Comparison of ENCODE assay signal across 24 mouse cellular contexts in genomic region chr11:79110446-79110845, GRCm38 (mm10). TPM values are rescaled to one million over a fixed set of nuclear protein-coding genes. Genes with fewer than 3 reads are reported as not detected.
DNase-seq lines count a peak whose midpoint lies in the region; ATAC-seq and TF ChIP-seq lines count a peak whose summit lies in the region.
"Had no signal": no experiment of that assay in that cellular context is flagged by ENCODE, and none has a peak within 500 bp of the region (broad histone marks: within the 10 kb centered on the region; RNA-seq: fewer than 3 reads in every experiment).

No protein-coding gene starts in this region.

- H3K9ac ChIP-seq in heart, embryonic 14.5 days (ENCODE audit: low read length) = 0 out of 2 replicates have a peak overlapping the region, but pooled peaks have one; percentile 22
- H3K9ac ChIP-seq in lung, embryonic 14.5 days = no peak overlapping the region
- H3K9ac ChIP-seq: forebrain, embryonic 13.5 days; hindbrain, embryonic 12.5 days; intestine, embryonic 15.5 days; liver, embryonic 15.5 days had no signal

- H3K4me1 ChIP-seq in heart, embryonic 14.5 days (ENCODE audit: control insufficient read depth in 2 of 2, insufficient read depth in 2 of 2, low read length in 2 of 2) = peaks cover 24 to 38% of the 10 kb centered on the region in 2 experiments
- 0 out of 2 replicates have a peak, but pooled peaks cover 6% of the 10 kb centered on the region for H3K4me1 ChIP-seq in lung, embryonic 14.5 days (ENCODE audit: insufficient read depth)

- DNase-seq in heart, postnatal 14 days = no peak
- DNase-seq in lung, embryonic 14.5 days = no peak
- DNase-seq in lung, postnatal 14 days = no peak
- DNase-seq in 3T3-L1 (ENCODE audit: low read depth, low spot score) (peak; percentile 23), adipocyte (ENCODE audit: low spot score) (peak; percentile 66)
- DNase-seq in frontal cortex, postnatal 25 days (ENCODE audit: low spot score in 2 of 2) = no peak
- DNase-seq: adrenal gland, adult 8-10 months; B cell, adult 2 months; cerebellum, adult 9-10 months; cerebellum, postnatal 36 days; gastrocnemius, postnatal 36 days; heart, adult 2 months; kidney, adult 2 months; kidney, postnatal 4 days; lung, postnatal 4 days; midbrain, embryonic 14.5 days; thymus, postnatal 4 days had no signal

- H3K9me3 ChIP-seq in heart, embryonic 14.5 days (ENCODE audit: control insufficient read depth, low read length) = no peaks in the 10 kb centered on the region
- H3K9me3 ChIP-seq in lung, embryonic 14.5 days (ENCODE audit: low read depth, low read length) = no peaks in the 10 kb centered on the region
- H3K9me3 ChIP-seq: forebrain, embryonic 13.5 days; hindbrain, embryonic 12.5 days; intestine, embryonic 15.5 days; liver, embryonic 15.5 days had no signal

- ATAC-seq in heart, embryonic 14.5 days (ENCODE audit: insufficient number of reproducible peaks, insufficient read depth, low FRiP score, low read depth) = no peak
- no peak for ATAC-seq in lung, embryonic 14.5 days (ENCODE audit: insufficient read depth)
- ATAC-seq: activated CD4-positive, CD25-positive, alpha-beta regulatory T cell, adult 4 months; forebrain, embryonic 13.5 days; hindbrain, postnatal 0 days; intestine, embryonic 15.5 days had no signal

- H3K27ac ChIP-seq in heart, embryonic 14.5 days (replicated peaks in 1 of 2; ENCODE audit: control insufficient read depth in 1 of 2, insufficient read depth in 1 of 2, low read depth in 2 of 2, low read length in 2 of 2) = no peak overlapping the region
- 0 out of 2 replicates have a peak overlapping the region, but pooled peaks have one; percentile 31 for H3K27ac ChIP-seq in lung, embryonic 14.5 days (ENCODE audit: low read depth)
- H3K27ac ChIP-seq: forebrain, embryonic 13.5 days; heart, adult 2 months; hindbrain, embryonic 12.5 days; hindbrain, postnatal 0 days; intestine, embryonic 15.5 days; liver, embryonic 15.5 days had no signal

- 74% methylated on average over 4 of the region's 4 CpGs for WGBS in heart, embryonic 14.5 days
- 47% methylated on average over 4 of the region's 4 CpGs for WGBS in lung, embryonic 14.5 days

- intact Hi-C loops in heart, postnatal 14 days (cut with DNase I) = no loop called here

- no peak overlapping the region for H3K4me2 ChIP-seq in heart, embryonic 14.5 days (ENCODE audit: low read length)
- H3K4me2 ChIP-seq in lung, embryonic 14.5 days = no peak overlapping the region
- H3K4me2 ChIP-seq: forebrain, embryonic 13.5 days; hindbrain, embryonic 12.5 days; intestine, embryonic 15.5 days; liver, embryonic 15.5 days had no signal

- no peaks in the 10 kb centered on the region for H3K27me3 ChIP-seq in heart, embryonic 14.5 days (ENCODE audit: control insufficient read depth, insufficient read depth, low read length)
- H3K27me3 ChIP-seq in lung, embryonic 14.5 days (ENCODE audit: insufficient read depth, low read length) = no peaks in the 10 kb centered on the region
- H3K27me3 ChIP-seq: forebrain, embryonic 13.5 days; hindbrain, embryonic 12.5 days; intestine, embryonic 15.5 days; liver, embryonic 15.5 days had no signal

- no peaks in the 10 kb centered on the region for H3K36me3 ChIP-seq in heart, embryonic 14.5 days (ENCODE audit: control insufficient read depth, insufficient read depth, low read length)
- H3K36me3 ChIP-seq in lung, embryonic 14.5 days (ENCODE audit: insufficient read depth) = no peaks in the 10 kb centered on the region
- H3K36me3 ChIP-seq: hindbrain, embryonic 12.5 days; intestine, embryonic 15.5 days; liver, embryonic 15.5 days had no signal

- no peak overlapping the region for H3K4me3 ChIP-seq in heart, embryonic 14.5 days (ENCODE audit: control insufficient read depth in 1 of 2, insufficient read depth in 1 of 2, low read depth in 1 of 2, low read length in 2 of 2)
- H3K4me3 ChIP-seq in lung, embryonic 14.5 days (ENCODE audit: low read depth, low read length) = no peak overlapping the region
- H3K4me3 ChIP-seq: forebrain, embryonic 13.5 days; heart, adult 2 months; hindbrain, embryonic 12.5 days; intestine, embryonic 15.5 days; liver, embryonic 15.5 days had no signal

- no peak for TF ChIP-seq CTCF in lung, embryonic 14.5 days (IDR thresholded peaks at IDR 0.05; ENCODE audit: low read depth)

RNA-seq across cellular contexts. Expression of gene Ksr1, which starts 35.8 kb away (rescaled TPM):
- polyA plus RNA-seq in heart, embryonic 14.5 days (2014; fragmentation: Nextera tagmentation; extraction: Ambion mirVana) = 4.3 and 5.8 TPM in 2 replicates
- total RNA-seq in heart, postnatal 14 days (2021) = 10 to 100 TPM; 10.2 to 10.7 TPM
- 4.0 and 5.1 TPM in 2 replicates for polyA plus RNA-seq in lung, embryonic 14.5 days (2014; fragmentation: Nextera tagmentation; extraction: Ambion mirVana)

Comparison
In these comparisons a context has a peak if more than half of its experiments do, and no peak if none do; other contexts are left out.
1. DNase-seq: peak in 3T3-L1 (single experiment) and adipocyte (single experiment); none in heart, postnatal 14 days (0 of 2), lung, embryonic 14.5 days (single experiment), lung, postnatal 14 days (single experiment) and frontal cortex, postnatal 25 days (0 of 2).